Mouse (Mus musculus) spleen, adult 2 months (tissue): ENCODE results near the gene Washc2.

ENCODE experiments used
- CTCF ChIP-seq: fragments of 200-500 bp; IDR thresholded peaks from 2 replicates; pipeline ENCODE4 v1.5.1; 2011; ENCODE audit warnings: mild to moderate bottlenecking, inconsistent platforms; ENCODE audit not compliant: insufficient read depth, insufficient read length, insufficient replicate concordance; ENCODE audit errors: extremely low read depth
- POLR2A ChIP-seq: fragments of 200-500 bp; IDR thresholded peaks from 2 replicates; pipeline ENCODE4 v1.6.1; 2011; ENCODE audit warnings: low read depth, low read length, inconsistent platforms

GRCm38 (mm10) chr6:116267110-116267423 lies 59.2 kb downstream of the Washc2 start:
- no peak for TF ChIP-seq POLR2A
- no peak for TF ChIP-seq CTCF
